Comparison of ENCODE assay signal across 9 mouse cellular contexts in genomic region chr1:169139507-169139906, GRCm38 (mm10).
DNase-seq lines count a peak whose midpoint lies in the region; ATAC-seq and TF ChIP-seq lines count a peak whose summit lies in the region.
"Had no signal": no experiment of that assay in that cellular context is flagged by ENCODE, and none has a peak within 500 bp of the region (broad histone marks: within the 10 kb centered on the region; RNA-seq: fewer than 3 reads in every experiment).

No protein-coding gene starts in this region.

- H3K4me1 ChIP-seq in forebrain, postnatal 0 days (ENCODE audit: insufficient read depth) = no peaks in the 10 kb centered on the region
- peaks cover 7% of the 10 kb centered on the region; the same call in 1 of the 2 replicates for H3K4me1 ChIP-seq in forebrain, embryonic 10.5 days
- peaks cover 14% of the 10 kb centered on the region for H3K4me1 ChIP-seq in hindbrain, embryonic 14.5 days (replicated peaks; ENCODE audit: control insufficient read depth, insufficient read depth, low read length)

- no peak overlapping the region for H3K27ac ChIP-seq in forebrain, postnatal 0 days (ENCODE audit: low read depth, low read length)
- H3K27ac ChIP-seq in forebrain, embryonic 10.5 days = no peak overlapping the region
- 0 out of 2 replicates have a peak overlapping the region, but pooled peaks have one; percentile 28 for H3K27ac ChIP-seq in hindbrain, embryonic 14.5 days

- H3K4me3 ChIP-seq in forebrain, postnatal 0 days (ENCODE audit: low read depth, low read length) = no peak overlapping the region
- no peak overlapping the region for H3K4me3 ChIP-seq in forebrain, embryonic 10.5 days
- no peak overlapping the region for H3K4me3 ChIP-seq in hindbrain, embryonic 14.5 days (replicated peaks; ENCODE audit: low read length)

- WGBS in forebrain, postnatal 0 days = 32% methylated on average over 5 of the region's 5 CpGs
- WGBS in forebrain, embryonic 10.5 days = 89% methylated on average over 5 of the region's 5 CpGs
- WGBS in hindbrain, embryonic 14.5 days = 19% methylated on average over 5 of the region's 5 CpGs

- no peaks in the 10 kb centered on the region for H3K9me3 ChIP-seq in forebrain, postnatal 0 days (ENCODE audit: low read length)
- H3K9me3 ChIP-seq in forebrain, embryonic 10.5 days = no peaks in the 10 kb centered on the region
- peaks cover 16% of the 10 kb centered on the region for H3K9me3 ChIP-seq in hindbrain, embryonic 14.5 days (ENCODE audit: control insufficient read depth, low read length)

- H3K27me3 ChIP-seq in forebrain, postnatal 0 days (ENCODE audit: insufficient read depth, low read length) = no peaks in the 10 kb centered on the region
- H3K27me3 ChIP-seq in forebrain, embryonic 10.5 days (ENCODE audit: poor library complexity, severe bottlenecking) = no peaks in the 10 kb centered on the region
- no peaks in the 10 kb centered on the region for H3K27me3 ChIP-seq in hindbrain, embryonic 14.5 days (ENCODE audit: control insufficient read depth, insufficient read depth, low read length)

- H3K4me2 ChIP-seq in forebrain, postnatal 0 days (ENCODE audit: low read depth) = no peak overlapping the region
- no peak overlapping the region for H3K4me2 ChIP-seq in hindbrain, embryonic 14.5 days (replicated peaks)
- H3K4me2 ChIP-seq: liver, embryonic 11.5 days had no signal

- no peak for TF ChIP-seq CTCF in forebrain, postnatal 0 days (IDR thresholded peaks at IDR 0.05; ENCODE audit: low read depth)

- no peak overlapping the region for H3K9ac ChIP-seq in forebrain, postnatal 0 days
- H3K9ac ChIP-seq in hindbrain, embryonic 14.5 days = no peak overlapping the region

- H3K36me3 ChIP-seq in forebrain, postnatal 0 days (ENCODE audit: insufficient read depth) = no peaks in the 10 kb centered on the region
- no peaks in the 10 kb centered on the region for H3K36me3 ChIP-seq in forebrain, embryonic 10.5 days (replicated peaks)
- H3K36me3 ChIP-seq in hindbrain, embryonic 14.5 days (replicated peaks; ENCODE audit: control insufficient read depth, insufficient read depth) = no peaks in the 10 kb centered on the region

- DNase-seq in forebrain, postnatal 0 days = peak; percentile 26
- no peak for DNase-seq in forebrain, embryonic 10.5 days (ENCODE audit: extremely low spot score, low spot score)
- peak; percentile 45 for DNase-seq in adipocyte (ENCODE audit: low spot score)
- DNase-seq in hindbrain, embryonic 14.5 days (ENCODE audit: low spot score) = no peak
- peak; percentile 81 to 83 for DNase-seq in kidney, postnatal 36 days
- DNase-seq in lung, postnatal 25 days (ENCODE audit: low spot score) = no peak

- no peak for ATAC-seq in forebrain, postnatal 0 days
- ATAC-seq in hindbrain, embryonic 14.5 days (ENCODE audit: low FRiP score) = no peak
- ATAC-seq in CD4-positive, CD25-positive, alpha-beta regulatory T cell, adult 4 months = no peak
- ATAC-seq: activated CD4-positive, CD25-positive, alpha-beta regulatory T cell, adult 4 months had no signal

Comparison
In these comparisons a context has a peak if more than half of its experiments do, and no peak if none do; other contexts are left out.
1. DNase-seq: peak in forebrain, postnatal 0 days (single experiment), adipocyte (single experiment) and kidney, postnatal 36 days (2 of 2); none in forebrain, embryonic 10.5 days (single experiment), hindbrain, embryonic 14.5 days (single experiment) and lung, postnatal 25 days (single experiment).